Mouse (Mus musculus) ES-E14 (cell line): ENCODE measurements at regions not wholly inside any gene's neighbourhood (a gene's known extent, or its start where the extent isn't known, plus 50 kb on each side); places are given as distances from the start of the nearest gene placed in this dataset.

Source experiments
- DNase-seq: peaks from one replicate; pipeline ENCODE4 v3.0.0-alpha.2; 2013; ENCODE audit warnings: low read depth, low spot score
- H3K27ac ChIP-seq: 2 replicates; pipeline ENCODE4 v1.5.1; 2012; ENCODE audit warnings: low read depth, mild to moderate bottlenecking, low read length, moderate library complexity, mixed read lengths; ENCODE audit not compliant: poor library complexity, insufficient read depth, severe bottlenecking
- H3K36me3 ChIP-seq: 2 replicates; pipeline ENCODE4 v1.6.1; 2012; ENCODE audit warnings: mild to moderate bottlenecking, low read length, moderate library complexity, mixed read lengths; ENCODE audit not compliant: control insufficient read depth, poor library complexity, insufficient read depth, severe bottlenecking
- H3K4me1 ChIP-seq, 2 experiments: fragments of 150-350 bp in 1 of 2; sonication (generic) in 1 of 2; 2 replicates each; pipeline ENCODE4 v1.6.1; 2012; ENCODE audit warnings: low read length in 2 of 2, mild to moderate bottlenecking in 1 of 2, mixed read lengths in 1 of 2; ENCODE audit not compliant: control insufficient read depth in 2 of 2, insufficient read depth in 2 of 2, poor library complexity in 1 of 2
- H3K4me3 ChIP-seq, 2 experiments: fragments of 150-350 bp in 1 of 2; sonication (generic) in 1 of 2; 2 replicates each; pipeline ENCODE4 v1.5.1; 2012; ENCODE audit warnings: low read length in 2 of 2, low read depth in 1 of 2, mild to moderate bottlenecking in 1 of 2, mixed read lengths in 1 of 2; ENCODE audit not compliant: insufficient read depth in 1 of 2, poor library complexity in 1 of 2, severe bottlenecking in 1 of 2
- H3K9ac ChIP-seq: 2 replicates; pipeline ENCODE4 v1.6.1; 2012; ENCODE audit warnings: low read depth, mild to moderate bottlenecking, low read length, mixed read lengths; ENCODE audit not compliant: poor library complexity, insufficient read depth, severe bottlenecking
- H3K9me3 ChIP-seq: fragments of 150-350 bp; sonication (generic); 2 replicates; pipeline ENCODE4 v1.6.1; 2012; ENCODE audit warnings: low read depth, mild to moderate bottlenecking, low read length; ENCODE audit not compliant: control insufficient read depth, insufficient read depth
- CHD2 ChIP-seq: IDR thresholded peaks from 2 replicates; pipeline ENCODE4 v1.6.1; 2014; ENCODE audit warnings: mild to moderate bottlenecking, low read depth, low read length, inconsistent platforms
- HCFC1 ChIP-seq: IDR thresholded peaks from 2 replicates; pipeline ENCODE4 v1.6.1; 2012; ENCODE audit warnings: low read length, inconsistent platforms, borderline replicate concordance; ENCODE audit not compliant: insufficient read depth
- MAFK ChIP-seq: IDR thresholded peaks from 2 replicates; pipeline ENCODE4 v1.6.1; 2014; ENCODE audit warnings: mild to moderate bottlenecking, low read depth, low read length, inconsistent platforms; ENCODE audit not compliant: insufficient read depth
- ZC3H11A ChIP-seq: IDR thresholded peaks from 2 replicates; pipeline ENCODE4 v1.6.1; 2012; ENCODE audit warnings: low read depth, mild to moderate bottlenecking, inconsistent platforms, low read length, borderline replicate concordance
- ZNF384 ChIP-seq: IDR thresholded peaks from 2 replicates; pipeline ENCODE4 v1.6.1; 2012; ENCODE audit warnings: low read depth, low read length, inconsistent platforms
- in situ Hi-C, 2 experiments: fragments of 600-800 bp; cut with MboI; formaldehyde crosslinking; loops; one replicate each; pipeline ENCODE4 v1.15.1; 2025; ENCODE audit warnings: low sequenced_read_pairs in 2 of 2, inconsistent platforms in 1 of 2; ENCODE audit not compliant: unreplicated experiment in 2 of 2

DNA sequence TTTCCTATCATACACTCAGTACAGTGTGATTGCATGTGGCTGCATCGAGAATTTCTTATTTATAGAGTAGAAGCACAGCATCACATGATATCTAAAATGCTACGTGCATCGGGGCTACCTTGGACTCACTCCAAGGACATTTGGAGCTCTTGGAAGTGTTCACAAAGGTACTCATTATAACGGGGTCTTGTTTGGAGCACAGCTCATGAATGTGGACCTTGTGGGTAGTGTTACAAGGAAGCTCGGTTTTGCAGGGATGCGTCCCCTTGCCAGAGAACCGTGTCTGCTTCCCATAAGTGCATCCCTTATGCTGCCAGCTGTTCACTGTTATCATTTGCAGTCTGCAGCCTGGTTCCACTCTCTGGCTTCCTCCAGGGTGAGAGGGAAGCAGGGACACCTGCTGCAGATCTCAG is 96.0 kb upstream of the Dock10 start:
- no peak overlapping the region for H3K27ac ChIP-seq
- TF ChIP-seq HCFC1 (no peak), ZC3H11A (no peak), MAFK (no peak), ZNF384 (no peak)
- H3K4me3 ChIP-seq, result no peak overlapping the region
- in situ Hi-C loops, result no loop called here
- no peak for DNase-seq
- H3K9ac ChIP-seq, result no peak overlapping the region
- H3K36me3 ChIP-seq, result no peaks in the 10 kb centered on the region
- no peaks in the 10 kb centered on the region for H3K9me3 ChIP-seq
- H3K4me1 ChIP-seq, result no peaks in the 10 kb centered on the region

DNA sequence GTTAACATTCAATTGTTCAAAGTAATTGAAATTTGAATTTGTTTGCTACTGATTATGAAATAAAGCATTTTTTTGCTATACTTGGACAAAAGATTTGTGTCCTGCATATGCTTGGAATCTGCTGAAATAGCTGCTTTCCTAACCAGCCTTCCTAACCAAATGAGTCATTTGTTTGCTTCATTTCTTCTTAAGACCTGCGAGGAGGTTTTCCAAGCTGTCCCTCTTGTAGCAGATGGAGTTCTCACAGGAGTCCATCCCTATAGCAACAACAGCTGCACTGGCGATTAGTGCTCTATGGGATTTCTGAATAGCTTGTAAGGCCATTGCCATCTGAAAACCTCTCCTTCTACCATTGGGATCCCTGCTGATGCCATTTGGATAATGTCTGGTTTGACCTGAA is 94.4 kb upstream of the Dock10 start:
- no peak for DNase-seq
- no peak for TF ChIP-seq ZNF384
- TF ChIP-seq CHD2, result no peak
- no peak for TF ChIP-seq ZC3H11A
- TF ChIP-seq HCFC1, result no peak
- no peak for TF ChIP-seq MAFK
- in situ Hi-C loops, result no loop called here

DNA sequence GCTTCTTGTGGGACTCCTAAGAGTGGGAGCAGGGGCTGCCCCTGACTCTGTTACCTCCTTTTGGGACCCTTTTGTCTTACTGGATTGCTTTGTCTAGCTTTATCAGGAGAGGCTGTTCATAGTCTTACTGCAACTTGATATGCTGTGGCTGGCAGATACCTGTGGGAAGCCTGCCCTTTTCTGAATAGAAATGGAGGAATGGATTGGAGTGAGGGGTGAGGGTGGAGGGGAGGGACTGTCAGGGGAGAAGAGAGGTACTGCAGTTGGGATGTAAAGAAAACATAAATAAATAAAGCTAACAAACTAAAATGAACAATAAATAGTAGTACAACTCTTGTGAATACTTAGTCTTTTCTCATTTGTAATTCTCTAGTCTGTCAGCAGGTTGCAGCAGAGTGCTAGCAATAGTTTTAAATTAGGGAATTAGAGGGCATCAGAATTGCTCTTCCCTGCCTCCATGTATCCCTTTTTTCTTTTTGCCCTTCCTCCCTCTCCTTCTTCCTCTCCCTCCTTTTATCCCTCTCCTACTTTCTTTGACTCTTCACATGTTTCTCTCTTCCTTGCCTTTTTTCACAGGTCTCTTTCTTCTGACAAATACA is 72.0 kb upstream of the Dock10 start:
- TF ChIP-seq ZC3H11A, result 0 out of 2 replicates have a peak, but pooled peaks have one; percentile 22
- no peak for TF ChIP-seq MAFK
- no peak for TF ChIP-seq HCFC1
- H3K36me3 ChIP-seq, result no peaks in the 10 kb centered on the region
- no peak overlapping the region for H3K9ac ChIP-seq
- no peaks in the 10 kb centered on the region for H3K4me1 ChIP-seq
- in situ Hi-C loops, result no loop called here
- H3K9me3 ChIP-seq, result no peaks in the 10 kb centered on the region
- peak; percentile 9 for DNase-seq
- H3K4me3 ChIP-seq, result no peak overlapping the region
- no peak overlapping the region for H3K27ac ChIP-seq

More for the DNA sequence above, 94.4 kb upstream of the Dock10 start:
- H3K9ac ChIP-seq, result no peak overlapping the region
- H3K4me3 ChIP-seq, result no peak overlapping the region
- H3K36me3 ChIP-seq, result no peaks in the 10 kb centered on the region
- no peaks in the 10 kb centered on the region for H3K9me3 ChIP-seq
- no peaks in the 10 kb centered on the region for H3K4me1 ChIP-seq
- no peak overlapping the region for H3K27ac ChIP-seq

DNA sequence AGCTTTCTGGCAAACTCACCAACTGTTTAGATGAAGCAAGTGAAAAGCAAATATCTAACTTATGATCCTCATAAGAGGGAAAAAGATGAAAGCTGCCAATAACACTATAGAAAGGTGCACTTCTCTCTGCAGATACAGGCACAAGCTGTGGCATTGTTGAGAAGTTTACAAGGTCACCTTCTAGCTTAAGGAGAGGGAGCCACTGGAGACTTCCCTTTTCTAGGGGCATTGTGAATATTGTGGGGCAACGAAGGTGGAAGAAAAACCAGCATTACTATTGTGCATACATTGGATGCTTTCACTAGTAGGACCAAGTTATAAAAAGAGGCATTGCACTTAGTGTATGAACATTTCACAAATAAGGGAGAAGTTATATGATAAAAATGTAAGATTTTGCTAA is 68.1 kb upstream of the Dock10 start:
- no peak for DNase-seq
- in situ Hi-C loops, result loop anchor here in 1 of 2 experiments (5.0 kb wide), 1 partner anchor 471 kb away; no protein-coding TSS in a partner anchor
- no peaks in the 10 kb centered on the region for H3K36me3 ChIP-seq
- no peak overlapping the region for H3K27ac ChIP-seq
- no peaks in the 10 kb centered on the region for H3K4me1 ChIP-seq
- no peak overlapping the region for H3K9ac ChIP-seq
- H3K4me3 ChIP-seq, result no peak overlapping the region
- TF ChIP-seq ZNF384 (no peak), ZC3H11A (no peak), HCFC1 (no peak), MAFK (no peak), CHD2 (no peak)
- no peaks in the 10 kb centered on the region for H3K9me3 ChIP-seq

DNA sequence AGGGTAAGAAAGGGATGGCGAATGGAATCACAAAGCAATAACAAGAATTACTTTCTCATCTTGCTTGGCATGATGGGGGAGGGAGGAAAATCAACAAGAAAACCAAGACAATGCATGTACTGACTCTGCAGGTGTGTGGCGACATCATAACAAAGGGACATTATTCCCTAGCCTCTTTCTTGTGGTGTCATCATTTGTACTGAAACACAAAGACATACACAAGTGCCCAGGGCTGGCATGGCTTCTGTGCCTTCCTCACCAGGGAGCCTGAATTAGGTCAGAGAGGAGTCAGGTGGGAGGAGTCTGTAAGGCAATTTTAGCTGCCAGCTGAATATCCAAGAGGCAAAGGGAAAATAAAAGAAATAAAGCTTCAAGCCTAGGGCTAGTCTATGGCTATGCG is 65.6 kb upstream of the Dock10 start:
- Histone ChIP-seq H3K9me3 (no peaks in the 10 kb centered on the region), H3K27ac (no peak overlapping the region), H3K4me1 (no peaks in the 10 kb centered on the region), H3K36me3 (no peaks in the 10 kb centered on the region), H3K4me3 (no peak overlapping the region), H3K9ac (no peak overlapping the region)
- in situ Hi-C loops, result no loop called here
- no peak for DNase-seq
- TF ChIP-seq CHD2 (no peak), MAFK (no peak), HCFC1 (no peak), ZNF384 (no peak), ZC3H11A (no peak)
